Mouse (Mus musculus) heart, embryonic 13.5 days (tissue): ENCODE measurements around the gene Trpm8. TPM values are rescaled to one million over a fixed set of nuclear protein-coding genes. Genes with fewer than 3 reads are reported as not detected.

Experiments
- ATAC-seq: fragments of 200-750 bp; cut with Nextera tagmentation; 2 replicates; pipeline ENCODE4 v1.8.0; 2017; ENCODE audit warnings: moderate TSS enrichment; ENCODE audit not compliant: insufficient number of reproducible peaks, low FRiP score, low TSS enrichment; ENCODE audit errors: extremely low read depth
- H3K27ac ChIP-seq: fragments of 300-500 bp; sonication (generic); replicated peaks from 2 replicates; pipeline ENCODE4 v1.5.1; 2015; ENCODE audit warnings: moderate library complexity, mild to moderate bottlenecking, inconsistent platforms
- H3K27me3 ChIP-seq: fragments of 300-500 bp; sonication (generic); replicated peaks from 2 replicates; pipeline ENCODE4 v1.6.1; 2015; ENCODE audit warnings: mild to moderate bottlenecking, inconsistent platforms
- H3K36me3 ChIP-seq: fragments of 300-500 bp; sonication (generic); 2 replicates; pipeline ENCODE4 v1.6.1; 2015; ENCODE audit warnings: mild to moderate bottlenecking, inconsistent platforms
- H3K4me1 ChIP-seq: fragments of 300-500 bp; sonication (generic); 2 replicates; pipeline ENCODE4 v1.6.1; 2015; ENCODE audit warnings: inconsistent platforms
- H3K4me2 ChIP-seq: fragments of 300-500 bp; sonication (generic); 2 replicates; pipeline ENCODE4 v1.6.1; 2015; ENCODE audit warnings: inconsistent platforms, mild to moderate bottlenecking, moderate library complexity
- H3K4me3 ChIP-seq: fragments of 300-500 bp; sonication (generic); 2 replicates; pipeline ENCODE4 v1.5.1; 2015; ENCODE audit warnings: moderate library complexity, mild to moderate bottlenecking, inconsistent platforms
- H3K9ac ChIP-seq: fragments of 300-500 bp; sonication (generic); 2 replicates; pipeline ENCODE4 v1.6.1; 2015; ENCODE audit warnings: inconsistent platforms, mild to moderate bottlenecking, moderate library complexity
- H3K9me3 ChIP-seq: fragments of 300-500 bp; sonication (generic); 2 replicates; pipeline ENCODE4 v1.6.1; 2016; ENCODE audit warnings: inconsistent platforms
- WGBS: fragments of 180-500 bp; shearing (Covaris S2); methylation state at CpG from one replicate; pipeline ENCODE4 v1.1.7; 2015; ENCODE audit warnings: mixed read lengths; 5-methylcytosine and 5-hydroxymethylcytosine counted together
- polyA plus RNA-seq: library from polyadenylated mRNA; unstranded; fragments of >200 nt; fragmentation: Nextera tagmentation; extraction: Ambion mirVana; gene quantifications from 2 replicates; pipeline ENCODE4 v1.2.1, GENCODE M21; 2015

Gene Trpm8
- polyA plus RNA-seq, 1 experiment from 2014 or later: 0.03 TPM

- WGBS: 51% methylated on average over 4 of the region's 4 CpGs
- Histone ChIP-seq H3K4me3 (no peak overlapping the region), H3K9me3 (peaks cover 83% of the 10 kb centered on the region), H3K9ac (no peak overlapping the region), H3K27ac (no peak overlapping the region), H3K4me1 (no peaks in the 10 kb centered on the region), H3K27me3 (no peaks in the 10 kb centered on the region), H3K36me3 (no peaks in the 10 kb centered on the region), H3K4me2 (no peak overlapping the region)
- no peak for ATAC-seq
Observed at GRCm38 (mm10) chr1:88298686-88299528, 21.4 kb downstream of the Trpm8 start.

- Histone ChIP-seq H3K27ac (no peak overlapping the region), H3K9ac (no peak overlapping the region), H3K4me2 (no peak overlapping the region), H3K9me3 (peaks cover 85% of the 10 kb centered on the region), H3K27me3 (no peaks in the 10 kb centered on the region), H3K36me3 (no peaks in the 10 kb centered on the region), H3K4me1 (no peaks in the 10 kb centered on the region), H3K4me3 (no peak overlapping the region)
- 71% methylated on average over 2 of the region's 2 CpGs for WGBS
- ATAC-seq: no peak
Observed at GRCm38 (mm10) chr1:88299529-88299945, 22.1 kb downstream of the Trpm8 start.

GRCm38 (mm10) chr1:88300301-88301050 is 23.0 kb downstream of the Trpm8 start:
- no peak for ATAC-seq
- H3K27me3 ChIP-seq: no peaks in the 10 kb centered on the region
- H3K9me3 ChIP-seq: peaks cover 88% of the 10 kb centered on the region
- no peak overlapping the region for H3K27ac ChIP-seq
- no peak overlapping the region for H3K9ac ChIP-seq
- no peak overlapping the region for H3K4me3 ChIP-seq
- 40% methylated on average over 5 of the region's 5 CpGs for WGBS
- H3K36me3 ChIP-seq: no peaks in the 10 kb centered on the region
- H3K4me2 ChIP-seq: no peak overlapping the region
- no peaks in the 10 kb centered on the region for H3K4me1 ChIP-seq

GRCm38 (mm10) chr1:88301121-88302014 is 23.9 kb downstream of the Trpm8 start:
- Histone ChIP-seq H3K9ac (no peak overlapping the region), H3K4me2 (no peak overlapping the region), H3K27me3 (no peaks in the 10 kb centered on the region), H3K9me3 (peaks cover 87% of the 10 kb centered on the region), H3K4me3 (no peak overlapping the region), H3K27ac (no peak overlapping the region), H3K4me1 (no peaks in the 10 kb centered on the region), H3K36me3 (no peaks in the 10 kb centered on the region)
- WGBS: 59% methylated on average over 9 of the region's 9 CpGs
- no peak; the same call in 1 of the 2 replicates for ATAC-seq

- H3K9ac ChIP-seq: no peak overlapping the region
- no peak overlapping the region for H3K4me2 ChIP-seq
- no peak overlapping the region for H3K4me3 ChIP-seq
- H3K27ac ChIP-seq: no peak overlapping the region
- no peak; the same call in 1 of the 2 replicates for ATAC-seq
- 57% methylated on average over 14 of the region's 14 CpGs for WGBS
- peaks cover 89% of the 10 kb centered on the region for H3K9me3 ChIP-seq
- H3K36me3 ChIP-seq: no peaks in the 10 kb centered on the region
- no peaks in the 10 kb centered on the region for H3K4me1 ChIP-seq
- no peaks in the 10 kb centered on the region for H3K27me3 ChIP-seq
Observed at GRCm38 (mm10) chr1:88302057-88302740, 24.7 kb downstream of the Trpm8 start.

- H3K4me1 ChIP-seq: no peaks in the 10 kb centered on the region
- H3K27me3 ChIP-seq: no peaks in the 10 kb centered on the region
- H3K9me3 ChIP-seq: peaks cover 94% of the 10 kb centered on the region
- H3K4me3 ChIP-seq: no peak overlapping the region
- no peak overlapping the region for H3K9ac ChIP-seq
- WGBS: 55% methylated on average over 6 of the region's 6 CpGs
- no peaks in the 10 kb centered on the region for H3K36me3 ChIP-seq
- no peak for ATAC-seq
- no peak overlapping the region for H3K4me2 ChIP-seq
- H3K27ac ChIP-seq: no peak overlapping the region
Observed at GRCm38 (mm10) chr1:88303762-88304161, 26.3 kb downstream of the Trpm8 start.

GRCm38 (mm10) chr1:88304261-88304985 is 27.0 kb downstream of the Trpm8 start:
- Histone ChIP-seq H3K9ac (no peak overlapping the region), H3K4me1 (no peaks in the 10 kb centered on the region), H3K27me3 (no peaks in the 10 kb centered on the region), H3K9me3 (peaks cover 94% of the 10 kb centered on the region), H3K27ac (no peak overlapping the region), H3K4me2 (no peak overlapping the region), H3K36me3 (no peaks in the 10 kb centered on the region), H3K4me3 (no peak overlapping the region)
- 51% methylated on average over 8 of the region's 8 CpGs for WGBS
- no peak for ATAC-seq

- ATAC-seq: no peak
- H3K4me1 ChIP-seq: no peaks in the 10 kb centered on the region
- no peaks in the 10 kb centered on the region for H3K27me3 ChIP-seq
- no peaks in the 10 kb centered on the region for H3K36me3 ChIP-seq
- H3K4me3 ChIP-seq: no peak overlapping the region
- no peak overlapping the region for H3K27ac ChIP-seq
- H3K9ac ChIP-seq: no peak overlapping the region
- H3K9me3 ChIP-seq: peaks cover 94% of the 10 kb centered on the region
- no peak overlapping the region for H3K4me2 ChIP-seq
- WGBS: 34% methylated on average over 6 of the region's 6 CpGs
Observed at GRCm38 (mm10) chr1:88305018-88305795, 27.7 kb downstream of the Trpm8 start.

- H3K4me2 ChIP-seq: no peak overlapping the region
Observed at GRCm38 (mm10) chr1:88306543-88306942, 29.1 kb downstream of the Trpm8 start.

GRCm38 (mm10) chr1:88307180-88307579 is 29.7 kb downstream of the Trpm8 start:
- Histone ChIP-seq H3K27ac (no peak overlapping the region), H3K36me3 (no peaks in the 10 kb centered on the region), H3K27me3 (no peaks in the 10 kb centered on the region), H3K9ac (no peak overlapping the region), H3K4me1 (no peaks in the 10 kb centered on the region), H3K9me3 (peaks cover 78% of the 10 kb centered on the region), H3K4me3 (no peak overlapping the region), H3K4me2 (no peak overlapping the region)
- no peak for ATAC-seq
- 60% methylated on average over 12 of the region's 12 CpGs for WGBS

More at GRCm38 (mm10) chr1:88306543-88306942, 29.1 kb downstream of the Trpm8 start:
- peaks cover 84% of the 10 kb centered on the region for H3K9me3 ChIP-seq
- no peak overlapping the region for H3K27ac ChIP-seq
- no peaks in the 10 kb centered on the region for H3K4me1 ChIP-seq
- H3K4me3 ChIP-seq: no peak overlapping the region
- H3K9ac ChIP-seq: no peak overlapping the region
- no peaks in the 10 kb centered on the region for H3K36me3 ChIP-seq
- no peak for ATAC-seq
- WGBS: 52% methylated on average over 1 of the region's 1 CpGs
- no peaks in the 10 kb centered on the region for H3K27me3 ChIP-seq
